Mouse (Mus musculus) MEL (cell line): ENCODE measurements around the gene S1pr3. TPM values are rescaled to one million over a fixed set of nuclear protein-coding genes. Genes with fewer than 3 reads are reported as not detected.

Experiments used
- DNase-seq: peaks from one replicate; pipeline ENCODE4 v3.0.0; 2011; ENCODE audit warnings: low read depth, low spot score
- H3K27ac ChIP-seq: 2 replicates; pipeline ENCODE4 v1.5.1; 2012; ENCODE audit warnings: low read depth, mild to moderate bottlenecking, control low read depth, low read length, moderate library complexity; ENCODE audit not compliant: control insufficient read depth
- H3K27me3 ChIP-seq, 2 experiments: fragments of 150-350 bp in 1 of 2; sonication (generic) in 1 of 2; 2 replicates each; pipeline ENCODE4 v1.6.1; 2012; ENCODE audit warnings: low read length in 2 of 2, mild to moderate bottlenecking in 2 of 2, improper control_type of control experiment in 1 of 2, moderate library complexity in 1 of 2; ENCODE audit not compliant: insufficient read depth in 2 of 2, control insufficient read depth in 1 of 2
- H3K36me3 ChIP-seq, 2 experiments: 2 replicates each; pipeline ENCODE4 v1.6.1; 2012 to 2014; ENCODE audit warnings: low read length in 2 of 2, improper control_type of control experiment in 1 of 2, inconsistent platforms in 1 of 2, mild to moderate bottlenecking in 1 of 2; ENCODE audit not compliant: insufficient read depth in 2 of 2, control insufficient read depth in 1 of 2
- H3K4me1 ChIP-seq, 2 experiments: fragments of 150-350 bp in 1 of 2; sonication (generic) in 1 of 2; 2 replicates each; pipeline ENCODE4 v1.6.1; 2012; ENCODE audit warnings: low read length in 2 of 2, improper control_type of control experiment in 1 of 2, mild to moderate bottlenecking in 1 of 2; ENCODE audit not compliant: insufficient read depth in 2 of 2, control insufficient read depth in 1 of 2
- H3K4me3 ChIP-seq, 2 experiments: fragments of 150-350 bp in 1 of 2; sonication (generic) in 1 of 2; 2 replicates each; pipeline ENCODE4 v1.5.1; 2012; ENCODE audit warnings: low read depth in 2 of 2, low read length in 2 of 2, mild to moderate bottlenecking in 2 of 2, moderate library complexity in 2 of 2, control low read depth in 1 of 2, improper control_type of control experiment in 1 of 2; ENCODE audit not compliant: control insufficient read depth in 1 of 2, insufficient read depth in 1 of 2
- H3K79me2 ChIP-seq: 2 replicates; pipeline ENCODE4 v1.6.1; 2012; ENCODE audit warnings: mild to moderate bottlenecking, low read length, moderate library complexity; ENCODE audit not compliant: control insufficient read depth, poor library complexity, insufficient read depth
- H3K9ac ChIP-seq: 2 replicates; pipeline ENCODE4 v1.6.1; 2012; ENCODE audit warnings: low read depth, mild to moderate bottlenecking, control low read depth, low read length, moderate library complexity; ENCODE audit not compliant: control insufficient read depth, poor library complexity, severe bottlenecking
- H3K9me3 ChIP-seq: fragments of 150-350 bp; sonication (generic); replicated peaks from 2 replicates; pipeline ENCODE4 v1.6.1; 2012; ENCODE audit warnings: mild to moderate bottlenecking, low read length, improper control_type of control experiment, moderate library complexity; ENCODE audit not compliant: insufficient read depth
- BHLHE40 ChIP-seq: IDR thresholded peaks from 2 replicates; pipeline ENCODE4 v1.6.1; 2012; ENCODE audit warnings: low read depth, mild to moderate bottlenecking, inconsistent platforms, low read length, improper control_type of control experiment, borderline replicate concordance
- GATA1 ChIP-seq: IDR thresholded peaks from 2 replicates; pipeline ENCODE4 v1.6.1; 2011; ENCODE audit warnings: low read depth, low read length, improper control_type of control experiment
- MAX ChIP-seq: IDR thresholded peaks from 2 replicates; pipeline ENCODE4 v1.6.1; 2011; ENCODE audit warnings: low read length, improper control_type of control experiment
- TAL1 ChIP-seq: IDR thresholded peaks from 2 replicates; pipeline ENCODE4 v1.6.1; 2012; ENCODE audit warnings: mild to moderate bottlenecking, inconsistent platforms, low read length, moderate library complexity, mixed read lengths
- ZC3H11A ChIP-seq: IDR thresholded peaks from 2 replicates; pipeline ENCODE4 v1.6.1; 2012; ENCODE audit warnings: low read depth, mild to moderate bottlenecking, inconsistent platforms, low read length, improper control_type of control experiment
- polyA plus RNA-seq, 2 experiments: library from polyadenylated mRNA; stranded (reverse) in 1 of 2; unstranded in 1 of 2; fragments of >175 nt in 1 of 2; fragments of >200 nt in 1 of 2; gene quantifications; 2 replicates each; pipeline versions ENCODE4 v1.2.1 to v1.2.4; 2012; ENCODE audit warnings: low replicate concordance in 2 of 2, low read depth in 1 of 2; ENCODE audit not compliant: insufficient read length in 2 of 2, insufficient read depth in 1 of 2, missing spikeins in 1 of 2
- total RNA-seq: library from RNA; depleted of rRNA; stranded (reverse); fragments of 300-350 nt; gene quantifications from 2 replicates; pipeline ENCODE4 v1.2.3, GENCODE M21; 2012; rRNA removed

S1pr3 gene
- total and polyA plus RNA-seq, 3 experiments: not detected

DNA sequence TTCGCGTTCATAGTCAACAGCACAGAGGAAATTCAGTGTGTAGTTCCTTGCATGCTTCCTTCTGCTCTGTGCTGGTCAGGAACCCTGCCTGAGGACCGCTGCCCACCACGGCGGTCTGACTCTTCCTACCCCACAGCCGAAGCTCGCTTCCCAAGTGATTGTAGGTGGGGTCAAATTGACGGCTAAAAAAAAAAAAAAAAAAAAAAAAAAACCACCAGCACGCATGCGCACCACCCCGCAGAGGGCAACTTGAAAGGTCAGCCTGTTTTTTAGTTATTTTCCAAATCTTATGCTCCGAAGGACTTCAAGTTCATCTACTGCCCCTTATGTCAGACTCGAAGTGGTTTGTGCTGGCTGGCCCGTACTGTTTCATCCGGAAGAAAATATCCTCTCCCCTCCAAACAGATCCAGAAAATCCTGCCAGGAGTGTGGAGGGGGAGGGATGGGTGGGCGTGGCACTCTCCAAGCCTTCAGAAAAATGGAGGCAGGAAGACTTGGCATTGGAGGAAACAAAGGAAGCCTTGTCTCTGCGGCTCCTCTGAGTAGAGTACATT, 60.3 kb downstream of the S1pr3 start:
- TF ChIP-seq GATA1 (no peak), BHLHE40 (no peak), ZC3H11A (no peak), TAL1 (no peak), MAX (no peak)
- Histone ChIP-seq H3K27ac (no peak overlapping the region), H3K27me3 (no peaks in the 10 kb centered on the region), H3K9ac (no peak overlapping the region), H3K9me3 (no peaks in the 10 kb centered on the region), H3K36me3 (no peaks in the 10 kb centered on the region), H3K79me2 (no peaks in the 10 kb centered on the region), H3K4me1 (no peaks in the 10 kb centered on the region), H3K4me3 (no peak overlapping the region)
- no peak for DNase-seq

Other genes starting within 250 kb of the S1pr3 start
- not detected in 2 replicates for gene Nxnl2, start 237.6 kb upstream of the S1pr3 start, total RNA-seq
- not detected for gene Nxnl2, start 237.6 kb upstream of the S1pr3 start, polyA plus RNA-seq
- gene Shc3, start 160.8 kb downstream of the S1pr3 start, total RNA-seq: not detected in 2 replicates
- not detected for gene Shc3, start 160.8 kb downstream of the S1pr3 start, polyA plus RNA-seq
- 297 and 388 TPM in 2 replicates for gene Cks2, start 236.6 kb downstream of the S1pr3 start, total RNA-seq
- 100 to 1,000 TPM; 243 to 846 TPM for gene Cks2, start 236.6 kb downstream of the S1pr3 start, polyA plus RNA-seq
- gene Secisbp2, start 243.1 kb downstream of the S1pr3 start, total RNA-seq: 23.4 and 26.0 TPM in 2 replicates
- 10 to 100 TPM; 28.5 to 76.4 TPM for gene Secisbp2, start 243.1 kb downstream of the S1pr3 start, polyA plus RNA-seq